Mouse (Mus musculus): ENCODE measurements around the gene Tgtp1. TPM values are rescaled to one million over a fixed set of nuclear protein-coding genes. Genes with fewer than 3 reads are reported as not detected.

The Tgtp1 gene
- 10.0 TPM for polyA plus RNA-seq (2014; fragmentation: Illumina TruSeq; extraction: RNeasy Lipid Tissue Mini Kit (QIAGEN cat#74804))

DNA sequence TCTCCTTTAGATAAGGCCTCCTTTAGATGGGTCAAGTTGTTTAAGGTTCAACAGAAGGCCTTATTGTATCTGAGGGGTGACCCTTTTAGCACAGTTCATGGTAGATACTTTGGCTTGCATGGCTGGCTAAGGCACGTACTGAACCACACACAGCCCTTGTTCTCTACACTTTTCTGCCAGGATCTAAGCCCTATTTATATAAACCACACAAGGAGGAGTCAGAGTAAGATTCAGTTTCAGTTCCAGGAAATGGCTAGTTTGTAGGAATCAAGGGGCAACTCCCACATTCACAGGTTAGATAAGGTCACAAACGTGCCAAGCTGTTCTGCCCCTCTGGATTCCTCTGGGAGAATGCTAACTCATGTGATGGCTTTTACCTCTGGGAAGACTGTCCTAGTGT is at the start of gene Tgtp1:
Gene Tgtp1 (minus strand): TSS at position 155 of the 400 bp plus-strand sequence.

DNA sequence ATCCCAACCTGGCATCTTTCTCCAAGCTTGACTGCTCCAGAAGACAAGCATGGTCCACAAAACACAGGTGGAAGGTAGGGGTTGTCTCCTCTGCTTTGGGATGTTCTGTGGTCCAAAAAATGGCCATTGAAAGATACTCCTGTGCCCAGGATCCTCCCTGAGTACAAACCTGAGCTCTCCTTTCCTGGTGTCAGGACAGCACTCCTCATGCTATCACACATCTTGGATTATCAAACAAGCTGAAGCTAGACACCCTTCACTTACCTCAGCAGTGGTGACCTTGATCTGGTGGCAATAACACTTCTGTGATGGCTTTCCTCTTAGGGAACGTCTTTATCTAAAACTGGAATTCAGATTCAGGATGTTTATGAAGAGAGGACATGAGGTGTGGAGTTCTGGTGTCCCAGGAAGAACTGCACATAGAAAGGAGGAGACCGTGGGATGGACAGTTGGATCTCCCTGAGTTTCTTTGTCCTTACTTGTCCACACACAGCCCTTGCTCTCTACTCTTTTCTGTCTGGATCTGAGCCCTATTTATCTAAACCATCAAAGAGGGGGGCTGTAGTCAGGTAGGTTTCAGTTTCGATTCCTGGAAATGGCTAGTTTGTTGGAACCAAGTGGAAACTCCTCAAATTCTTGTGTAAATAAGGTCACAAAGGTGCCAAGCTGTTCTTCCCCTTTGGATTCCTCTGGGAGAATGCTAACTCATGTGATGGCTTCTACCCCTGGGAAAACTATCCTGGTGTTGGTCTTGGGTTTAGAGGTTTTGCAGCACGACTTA is 2.0 kb downstream of the Tgtp1 start, which contains the start of gene Gm12185:
Gene Gm12185 (minus strand): TSS at position 487 of the 781 bp plus-strand sequence.

DNA sequence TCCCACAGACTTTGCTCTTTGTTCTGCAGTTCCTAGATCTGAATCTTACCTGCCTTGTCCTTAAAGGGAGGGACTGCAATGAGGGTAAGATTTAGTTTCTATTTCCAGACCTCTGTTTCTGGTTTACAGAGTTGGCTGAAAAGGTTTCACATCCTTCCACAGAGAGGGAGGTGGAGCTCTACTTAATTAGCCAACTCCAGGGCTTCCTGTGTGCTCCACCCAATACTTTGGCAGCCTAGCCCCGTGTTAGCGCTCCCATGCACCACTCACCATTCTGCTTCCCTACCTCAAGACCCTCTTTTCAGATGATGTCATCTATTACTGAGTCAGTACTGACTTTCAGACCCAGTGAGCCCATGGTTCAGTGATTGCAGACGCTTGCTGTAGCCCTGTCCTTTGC is 14.7 kb downstream of the Tgtp1 start, which contains the start of gene 9930111J21Rik1:
Gene 9930111J21Rik1 (minus strand): TSS at position 148 of the 400 bp plus-strand sequence.

DNA sequence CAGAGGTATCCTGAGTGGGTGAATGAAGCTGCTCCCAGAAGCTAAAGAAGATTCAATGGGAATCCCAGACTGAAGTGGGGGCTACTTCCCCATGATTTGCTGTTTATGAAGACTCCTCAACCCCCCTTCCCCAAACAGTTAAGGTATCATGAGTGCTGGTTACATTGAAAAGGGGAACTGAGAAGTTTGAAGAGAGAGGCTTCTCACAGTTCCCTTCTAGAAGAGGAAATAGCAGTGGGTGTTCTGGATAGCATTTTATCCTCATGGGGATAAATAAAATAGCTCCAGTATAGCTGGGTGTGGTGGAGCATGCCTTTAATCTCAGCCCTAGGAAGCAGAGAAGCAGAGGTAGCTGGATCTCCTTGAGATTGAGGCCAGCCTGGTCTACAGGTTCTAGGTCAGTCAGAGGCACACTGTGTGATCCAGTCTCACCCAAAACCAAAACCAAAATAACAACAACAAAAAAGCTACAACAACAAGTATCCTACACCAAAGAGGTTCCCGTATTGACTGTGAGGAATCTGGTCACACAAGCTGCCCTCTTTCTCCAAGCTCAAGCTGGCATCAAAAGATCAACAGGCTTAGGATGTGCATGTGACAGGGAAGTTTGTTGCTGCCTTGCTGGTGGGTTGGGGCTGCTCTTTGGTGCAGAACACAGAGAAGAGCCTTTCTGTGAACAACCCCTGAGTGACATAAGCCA is 15.6 kb downstream of the Tgtp1 start, which contains the start of gene Olfr56:
Gene Olfr56 (plus strand): TSS at position 650 of the 700 bp plus-strand sequence.

DNA sequence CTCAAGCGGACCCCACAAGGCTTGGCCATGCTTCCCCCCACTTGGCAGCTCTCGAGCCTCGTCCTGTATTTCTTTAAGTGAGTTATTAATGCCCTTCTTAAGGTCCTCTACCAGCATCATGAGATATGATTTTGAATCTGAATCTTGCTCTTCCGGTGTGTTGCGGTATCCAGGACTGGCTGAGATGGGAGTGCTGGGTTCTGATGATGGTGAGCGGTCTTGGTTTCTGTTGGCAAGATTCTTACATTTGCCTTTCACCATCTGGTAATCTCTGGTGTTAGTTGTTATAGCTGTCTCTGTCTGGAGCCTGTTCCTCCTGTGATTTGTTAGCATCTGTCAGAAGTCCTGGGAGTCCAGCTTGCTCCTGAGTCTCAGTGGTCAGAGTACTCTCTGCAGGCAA is 47.9 kb downstream of the Tgtp1 start, which contains the start of gene Psme2b:
Gene Psme2b (minus strand): TSS at position 101 of the 400 bp plus-strand sequence.

Other genes starting within 250 kb of the Tgtp1 start
- 195 TPM for gene Rack1, start 193.8 kb downstream of the Tgtp1 start, polyA plus RNA-seq (2014; fragmentation: Illumina TruSeq; extraction: RNeasy Lipid Tissue Mini Kit (QIAGEN cat#74804))
- gene Trim41, start 176.8 kb downstream of the Tgtp1 start, polyA plus RNA-seq (2014; fragmentation: Illumina TruSeq; extraction: RNeasy Lipid Tissue Mini Kit (QIAGEN cat#74804)): 11.2 TPM
- 6.8 TPM for gene Trim7, start 168.0 kb downstream of the Tgtp1 start, polyA plus RNA-seq (2014; fragmentation: Illumina TruSeq; extraction: RNeasy Lipid Tissue Mini Kit (QIAGEN cat#74804))
- gene Gm12184, start 167.5 kb downstream of the Tgtp1 start, polyA plus RNA-seq (2014; fragmentation: Illumina TruSeq; extraction: RNeasy Lipid Tissue Mini Kit (QIAGEN cat#74804)): 16.1 TPM
- gene Irgm1, start 122.5 kb downstream of the Tgtp1 start, polyA plus RNA-seq (2014; fragmentation: Illumina TruSeq; extraction: RNeasy Lipid Tissue Mini Kit (QIAGEN cat#74804)): 57.7 TPM
- 2.1 TPM for gene Gm5431, start 92.0 kb downstream of the Tgtp1 start, polyA plus RNA-seq (2014; fragmentation: Illumina TruSeq; extraction: RNeasy Lipid Tissue Mini Kit (QIAGEN cat#74804))
- gene Psme2b, start 48.0 kb downstream of the Tgtp1 start, polyA plus RNA-seq (2014; fragmentation: Illumina TruSeq; extraction: RNeasy Lipid Tissue Mini Kit (QIAGEN cat#74804)): 0.68 TPM
- gene Olfr56, start 15.3 kb downstream of the Tgtp1 start, polyA plus RNA-seq (2014; fragmentation: Illumina TruSeq; extraction: RNeasy Lipid Tissue Mini Kit (QIAGEN cat#74804)): 1.6 TPM
- 2.4 TPM for gene 9930111J21Rik1, start 14.8 kb downstream of the Tgtp1 start, polyA plus RNA-seq (2014; fragmentation: Illumina TruSeq; extraction: RNeasy Lipid Tissue Mini Kit (QIAGEN cat#74804))
- 0.83 TPM for gene Gm12185, start 1.9 kb downstream of the Tgtp1 start, polyA plus RNA-seq (2014; fragmentation: Illumina TruSeq; extraction: RNeasy Lipid Tissue Mini Kit (QIAGEN cat#74804))
- gene 9930111J21Rik2, start 57.1 kb upstream of the Tgtp1 start, polyA plus RNA-seq (2014; fragmentation: Illumina TruSeq; extraction: RNeasy Lipid Tissue Mini Kit (QIAGEN cat#74804)): 14.9 TPM
- gene Tgtp2, start 70.0 kb upstream of the Tgtp1 start, polyA plus RNA-seq (2014; fragmentation: Illumina TruSeq; extraction: RNeasy Lipid Tissue Mini Kit (QIAGEN cat#74804)): 21.7 TPM
- 19.0 TPM for gene Ifi47, start 82.4 kb upstream of the Tgtp1 start, polyA plus RNA-seq (2014; fragmentation: Illumina TruSeq; extraction: RNeasy Lipid Tissue Mini Kit (QIAGEN cat#74804))
- 0.20 TPM for gene Olfr1396, start 120.7 kb upstream of the Tgtp1 start, polyA plus RNA-seq (2014; fragmentation: Illumina TruSeq; extraction: RNeasy Lipid Tissue Mini Kit (QIAGEN cat#74804))
- not detected for gene Olfr1395, start 148.1 kb upstream of the Tgtp1 start, polyA plus RNA-seq (2014; fragmentation: Illumina TruSeq; extraction: RNeasy Lipid Tissue Mini Kit (QIAGEN cat#74804))
- gene Olfr1394, start 160.2 kb upstream of the Tgtp1 start, polyA plus RNA-seq (2014; fragmentation: Illumina TruSeq; extraction: RNeasy Lipid Tissue Mini Kit (QIAGEN cat#74804)): not detected
- gene Btnl9, start 193.0 kb upstream of the Tgtp1 start, polyA plus RNA-seq (2014; fragmentation: Illumina TruSeq; extraction: RNeasy Lipid Tissue Mini Kit (QIAGEN cat#74804)): 5.2 TPM
- 234 TPM for gene Zfp62, start 209.1 kb upstream of the Tgtp1 start, polyA plus RNA-seq (2014; fragmentation: Illumina TruSeq; extraction: RNeasy Lipid Tissue Mini Kit (QIAGEN cat#74804))